16 mouse cellular contexts compared by ENCODE assay signal in genomic region chr7:126668452-126668851, GRCm38 (mm10). TPM values are rescaled to one million over a fixed set of nuclear protein-coding genes. Genes with fewer than 3 reads are reported as not detected.
DNase-seq lines count a peak whose midpoint lies in the region; ATAC-seq lines count a peak whose summit lies in the region.
"Had no signal": no experiment of that assay in that cellular context is flagged by ENCODE, and none has a peak within 500 bp of the region (broad histone marks: within the 10 kb centered on the region; RNA-seq: fewer than 3 reads in every experiment).

No protein-coding gene starts in this region.

- no peak overlapping the region for H3K4me2 ChIP-seq in embryonic facial prominence, embryonic 13.5 days
- H3K4me2 ChIP-seq in kidney, embryonic 15.5 days = no peak overlapping the region
- no peak overlapping the region for H3K4me2 ChIP-seq in neural tube, embryonic 13.5 days
- H3K4me2 ChIP-seq: hindbrain, embryonic 13.5 days; liver, embryonic 13.5 days; neural tube, embryonic 12.5 days had no signal

- no peak for ATAC-seq in embryonic facial prominence, embryonic 13.5 days (ENCODE audit: insufficient number of reproducible peaks, insufficient read depth, low FRiP score, low TSS enrichment, low read depth)
- no peak for ATAC-seq in kidney, embryonic 15.5 days (replicated peaks; ENCODE audit: low FRiP score)
- no peak for ATAC-seq in neural tube, embryonic 13.5 days (ENCODE audit: low read depth)

- 0 out of 2 replicates have a peak overlapping the region, but pooled peaks have one; percentile 8 for H3K9ac ChIP-seq in embryonic facial prominence, embryonic 13.5 days
- H3K9ac ChIP-seq in kidney, embryonic 15.5 days = no peak overlapping the region
- H3K9ac ChIP-seq in neural tube, embryonic 13.5 days = no peak overlapping the region
- H3K9ac ChIP-seq: hindbrain, embryonic 13.5 days; liver, embryonic 13.5 days; neural tube, embryonic 12.5 days had no signal

- no peaks in the 10 kb centered on the region for H3K4me1 ChIP-seq in embryonic facial prominence, embryonic 13.5 days
- 0 out of 2 replicates have a peak, but pooled peaks cover 3% of the 10 kb centered on the region for H3K4me1 ChIP-seq in embryonic facial prominence, embryonic 10.5 days
- H3K4me1 ChIP-seq in kidney, embryonic 15.5 days = no peaks in the 10 kb centered on the region
- no peaks in the 10 kb centered on the region for H3K4me1 ChIP-seq in neural tube, embryonic 13.5 days (replicated peaks)
- H3K4me1 ChIP-seq: hindbrain, embryonic 13.5 days; neural tube, embryonic 12.5 days had no signal

- WGBS in embryonic facial prominence, embryonic 13.5 days = 83% methylated on average over 5 of the region's 5 CpGs
- WGBS in embryonic facial prominence, embryonic 10.5 days = 86% methylated on average over 5 of the region's 5 CpGs
- 67% methylated on average over 5 of the region's 5 CpGs for WGBS in kidney, embryonic 15.5 days
- WGBS in neural tube, embryonic 13.5 days = 89% methylated on average over 5 of the region's 5 CpGs

- no peaks in the 10 kb centered on the region for H3K27me3 ChIP-seq in embryonic facial prominence, embryonic 13.5 days
- no peaks in the 10 kb centered on the region for H3K27me3 ChIP-seq in embryonic facial prominence, embryonic 10.5 days (replicated peaks; ENCODE audit: low read depth, poor library complexity, severe bottlenecking)
- no peaks in the 10 kb centered on the region for H3K27me3 ChIP-seq in kidney, embryonic 15.5 days
- no peaks in the 10 kb centered on the region for H3K27me3 ChIP-seq in neural tube, embryonic 13.5 days
- H3K27me3 ChIP-seq: hindbrain, embryonic 13.5 days; liver, embryonic 13.5 days; neural tube, embryonic 12.5 days had no signal

- H3K27ac ChIP-seq in embryonic facial prominence, embryonic 13.5 days = peak overlapping the region; percentile 51; the same call in 1 of the 2 replicates
- H3K27ac ChIP-seq in embryonic facial prominence, embryonic 10.5 days (replicated peaks) = no peak overlapping the region
- peak overlapping the region; percentile 33 for H3K27ac ChIP-seq in kidney, embryonic 15.5 days
- H3K27ac ChIP-seq in neural tube, embryonic 13.5 days (replicated peaks) = 0 out of 2 replicates have a peak overlapping the region, but pooled peaks have one; percentile 33
- H3K27ac ChIP-seq: hindbrain, embryonic 13.5 days; liver, embryonic 13.5 days; neural tube, embryonic 12.5 days had no signal

- no peaks in the 10 kb centered on the region for H3K9me3 ChIP-seq in embryonic facial prominence, embryonic 13.5 days
- H3K9me3 ChIP-seq in embryonic facial prominence, embryonic 10.5 days = no peaks in the 10 kb centered on the region
- no peaks in the 10 kb centered on the region for H3K9me3 ChIP-seq in kidney, embryonic 15.5 days (replicated peaks)
- H3K9me3 ChIP-seq in neural tube, embryonic 13.5 days = no peaks in the 10 kb centered on the region
- H3K9me3 ChIP-seq: G1E; hindbrain, embryonic 13.5 days; liver, embryonic 13.5 days; neural tube, embryonic 12.5 days had no signal

- peaks cover 63% of the 10 kb centered on the region for H3K36me3 ChIP-seq in embryonic facial prominence, embryonic 13.5 days
- H3K36me3 ChIP-seq in embryonic facial prominence, embryonic 10.5 days (replicated peaks) = peaks cover 87% of the 10 kb centered on the region
- H3K36me3 ChIP-seq in kidney, embryonic 15.5 days = peaks cover 83% of the 10 kb centered on the region
- peaks cover 65% of the 10 kb centered on the region for H3K36me3 ChIP-seq in neural tube, embryonic 13.5 days

- intact Hi-C loops in left cerebral cortex, postnatal 10 days (cut with DNase I) = no loop called here

- no peak overlapping the region for H3K4me3 ChIP-seq in embryonic facial prominence, embryonic 13.5 days
- no peak overlapping the region for H3K4me3 ChIP-seq in embryonic facial prominence, embryonic 10.5 days
- H3K4me3 ChIP-seq in kidney, embryonic 15.5 days (replicated peaks) = no peak overlapping the region
- no peak overlapping the region for H3K4me3 ChIP-seq in neural tube, embryonic 13.5 days
- H3K4me3 ChIP-seq: hindbrain, embryonic 13.5 days; liver, embryonic 13.5 days; neural tube, embryonic 12.5 days had no signal

- no peak for DNase-seq in embryonic facial prominence, embryonic 10.5 days (ENCODE audit: low spot score)
- no peak for DNase-seq in kidney, postnatal 4 days
- DNase-seq in neural tube, embryonic 10.5 days (ENCODE audit: extremely low spot score, low spot score) = no peak
- no peak for DNase-seq in cerebellum, adult 18-20 months
- no peak for DNase-seq in left cerebral cortex, postnatal 10 days (ENCODE audit: extremely low spot score in 1 of 2, low spot score in 2 of 2)
- DNase-seq: cerebellum, postnatal 25 days; liver, embryonic 13.5 days; midbrain, embryonic 14.5 days; retina, postnatal 1 day; thymus, adult 18-20 months had no signal

RNA-seq across cellular contexts. Expression of gene Sult1a1, which starts 7.8 kb away (rescaled TPM):
- 4.3 and 4.4 TPM in 2 replicates for polyA plus RNA-seq in embryonic facial prominence, embryonic 13.5 days (2015; fragmentation: Nextera tagmentation; extraction: Ambion mirVana)
- 0.32 and 0.40 TPM in 2 replicates for polyA plus RNA-seq in embryonic facial prominence, embryonic 10.5 days (2016; fragmentation: Nextera tagmentation; extraction: Ambion mirVana)
- polyA plus RNA-seq in kidney, embryonic 15.5 days (2015; fragmentation: Nextera tagmentation; extraction: Ambion mirVana) = 6.2 and 8.3 TPM in 2 replicates
- 1.4 and 2.1 TPM in 2 replicates for polyA plus RNA-seq in neural tube, embryonic 13.5 days (2015; fragmentation: Nextera tagmentation; extraction: Ambion mirVana)
- total RNA-seq in left cerebral cortex, postnatal 10 days (2021) = 1 to 10 TPM; 2.7 to 8.2 TPM
- polyA plus RNA-seq: G1E had no signal

RNA-seq across cellular contexts. Expression of gene Sgf29, which starts 19.3 kb away (rescaled TPM):
- 48.9 and 62.9 TPM in 2 replicates for polyA plus RNA-seq in embryonic facial prominence, embryonic 13.5 days (2015; fragmentation: Nextera tagmentation; extraction: Ambion mirVana)
- polyA plus RNA-seq in embryonic facial prominence, embryonic 10.5 days (2016; fragmentation: Nextera tagmentation; extraction: Ambion mirVana) = 64.6 and 65.6 TPM in 2 replicates
- polyA plus RNA-seq in kidney, embryonic 15.5 days (2015; fragmentation: Nextera tagmentation; extraction: Ambion mirVana) = 48.2 and 55.0 TPM in 2 replicates
- 48.3 and 51.3 TPM in 2 replicates for polyA plus RNA-seq in neural tube, embryonic 13.5 days (2015; fragmentation: Nextera tagmentation; extraction: Ambion mirVana)
- 10 to 100 TPM; 32.8 to 42.3 TPM for total RNA-seq in left cerebral cortex, postnatal 10 days (2021)

RNA-seq across cellular contexts. Expression of gene Bola2, which starts 26.7 kb away (rescaled TPM):
- 105 and 139 TPM in 2 replicates for polyA plus RNA-seq in embryonic facial prominence, embryonic 13.5 days (2015; fragmentation: Nextera tagmentation; extraction: Ambion mirVana)
- 186 and 206 TPM in 2 replicates for polyA plus RNA-seq in embryonic facial prominence, embryonic 10.5 days (2016; fragmentation: Nextera tagmentation; extraction: Ambion mirVana)
- 144 and 146 TPM in 2 replicates for polyA plus RNA-seq in kidney, embryonic 15.5 days (2015; fragmentation: Nextera tagmentation; extraction: Ambion mirVana)
- 109 and 143 TPM in 2 replicates for polyA plus RNA-seq in neural tube, embryonic 13.5 days (2015; fragmentation: Nextera tagmentation; extraction: Ambion mirVana)
- 100 to 1,000 TPM; 118 to 124 TPM for total RNA-seq in left cerebral cortex, postnatal 10 days (2021)

RNA-seq across cellular contexts. Expression of gene Slx1b, which starts 27.1 kb away (rescaled TPM):
- 14.0 and 15.0 TPM in 2 replicates for polyA plus RNA-seq in embryonic facial prominence, embryonic 13.5 days (2015; fragmentation: Nextera tagmentation; extraction: Ambion mirVana)
- 14.4 and 15.1 TPM in 2 replicates for polyA plus RNA-seq in embryonic facial prominence, embryonic 10.5 days (2016; fragmentation: Nextera tagmentation; extraction: Ambion mirVana)
- 12.9 and 13.1 TPM in 2 replicates for polyA plus RNA-seq in kidney, embryonic 15.5 days (2015; fragmentation: Nextera tagmentation; extraction: Ambion mirVana)
- 16.2 and 20.5 TPM in 2 replicates for polyA plus RNA-seq in neural tube, embryonic 13.5 days (2015; fragmentation: Nextera tagmentation; extraction: Ambion mirVana)
- 10 to 100 TPM; 21.6 to 22.5 TPM for total RNA-seq in left cerebral cortex, postnatal 10 days (2021)

RNA-seq across cellular contexts. Expression of gene Nupr1, which starts 37.8 kb away (rescaled TPM):
- 5.5 and 6.1 TPM in 2 replicates for polyA plus RNA-seq in embryonic facial prominence, embryonic 13.5 days (2015; fragmentation: Nextera tagmentation; extraction: Ambion mirVana)
- polyA plus RNA-seq in embryonic facial prominence, embryonic 10.5 days (2016; fragmentation: Nextera tagmentation; extraction: Ambion mirVana) = 0.92 and 1.2 TPM in 2 replicates
- 9.7 and 13.6 TPM in 2 replicates for polyA plus RNA-seq in kidney, embryonic 15.5 days (2015; fragmentation: Nextera tagmentation; extraction: Ambion mirVana)
- 7.1 and 9.6 TPM in 2 replicates for polyA plus RNA-seq in neural tube, embryonic 13.5 days (2015; fragmentation: Nextera tagmentation; extraction: Ambion mirVana)
- 1 to 10 TPM; 8.7 to 8.9 TPM for total RNA-seq in left cerebral cortex, postnatal 10 days (2021)
